Mouse (Mus musculus): ENCODE results near the gene Mast3.

- TF ChIP-seq CTCF (IDR thresholded peaks at IDR 0.05; ENCODE audit: low read depth) (no peak), EP300 (optimal IDR thresholded peaks at IDR 0.05) (no peak)
Measured at GRCm38 (mm10) chr8:70742981-70743655, 61.7 kb downstream of the Mast3 start.
